Mouse (Mus musculus) neural tube, embryonic 14.5 days (tissue): ENCODE data around the gene Cpped1. TPM values are rescaled to one million over a fixed set of nuclear protein-coding genes. Genes with fewer than 3 reads are reported as not detected.
A peak's percentile ranks its signal among the peaks of the same experiment; 100 is the strongest.

ENCODE experiments used
- ATAC-seq: fragments of 200-750 bp; cut with Nextera tagmentation; 2 replicates; pipeline ENCODE4 v1.8.0; 2017; ENCODE audit warnings: low read depth, mild to moderate bottlenecking, moderate TSS enrichment, moderate library complexity
- H3K27ac ChIP-seq: fragments of 300-500 bp; sonication (generic); 2 replicates; pipeline ENCODE4 v1.5.1; 2014; ENCODE audit warnings: low read depth, mild to moderate bottlenecking, control low read depth, low read length, moderate library complexity, mixed read lengths
- H3K27me3 ChIP-seq: fragments of 300-500 bp; sonication (generic); 2 replicates; pipeline ENCODE4 v1.6.1; 2014; ENCODE audit warnings: low read length; ENCODE audit not compliant: control insufficient read depth, insufficient read depth
- H3K36me3 ChIP-seq: fragments of 300-500 bp; sonication (generic); 2 replicates; pipeline ENCODE4 v1.6.1; 2014; ENCODE audit warnings: low read length, mixed read lengths; ENCODE audit not compliant: control insufficient read depth, insufficient read depth
- H3K4me1 ChIP-seq: fragments of 300-500 bp; sonication (generic); 2 replicates; pipeline ENCODE4 v1.6.1; 2014; ENCODE audit warnings: low read length; ENCODE audit not compliant: control insufficient read depth, insufficient read depth
- H3K4me2 ChIP-seq: fragments of 300-500 bp; sonication (generic); 2 replicates; pipeline ENCODE4 v1.6.1; 2014; ENCODE audit warnings: mild to moderate bottlenecking, low read depth, low read length, control low read depth
- H3K4me3 ChIP-seq: fragments of 300-500 bp; sonication (generic); 2 replicates; pipeline ENCODE4 v1.5.1; 2014; ENCODE audit warnings: low read depth, low read length, control low read depth, mixed read lengths
- H3K9ac ChIP-seq: fragments of 300-500 bp; sonication (generic); replicated peaks from 2 replicates; pipeline ENCODE4 v1.6.1; 2014; ENCODE audit warnings: low read depth, mild to moderate bottlenecking, control low read depth, low read length, mixed read lengths
- H3K9me3 ChIP-seq: fragments of 300-500 bp; sonication (generic); 2 replicates; pipeline ENCODE4 v1.6.1; 2016; ENCODE audit warnings: low read length; ENCODE audit not compliant: control insufficient read depth
- WGBS: fragments of 180-500 bp; shearing (Covaris S2); extraction: QIAGEN DNeasy Blood & Tissue Kit; methylation state at CpG from one replicate; pipeline ENCODE4 v1.1.7; 2014; 5-methylcytosine and 5-hydroxymethylcytosine counted together
- polyA plus RNA-seq: library from polyadenylated mRNA; unstranded; fragments of >200 nt; fragmentation: Nextera tagmentation; extraction: Ambion mirVana; gene quantifications from 2 replicates; pipeline ENCODE4 v1.2.1, GENCODE M21; 2014

The Cpped1 gene
- polyA plus RNA-seq, 1 experiment from 2014 or later: 18.9 TPM

GRCm38 (mm10) chr16:11868486-11868885 is 40.8 kb downstream of the Cpped1 start:
- no peak overlapping the region for H3K27ac ChIP-seq
- H3K4me2 ChIP-seq: no peak overlapping the region
- no peak overlapping the region for H3K4me3 ChIP-seq
- no peaks in the 10 kb centered on the region for H3K9me3 ChIP-seq
- H3K4me1 ChIP-seq: no peaks in the 10 kb centered on the region
- no peaks in the 10 kb centered on the region for H3K36me3 ChIP-seq
- ATAC-seq: no peak
- H3K9ac ChIP-seq: no peak overlapping the region
- 85% methylated on average over 3 of the region's 3 CpGs for WGBS
- no peaks in the 10 kb centered on the region for H3K27me3 ChIP-seq

- H3K36me3 ChIP-seq: no peaks in the 10 kb centered on the region
- H3K9me3 ChIP-seq: no peaks in the 10 kb centered on the region
- H3K4me2 ChIP-seq: no peak overlapping the region
- H3K4me3 ChIP-seq: no peak overlapping the region
- peak; percentile 28; the same call in 1 of the 2 replicates for ATAC-seq
- no peaks in the 10 kb centered on the region for H3K4me1 ChIP-seq
- 59% methylated on average over 8 of the region's 8 CpGs for WGBS
- no peaks in the 10 kb centered on the region for H3K27me3 ChIP-seq
- no peak overlapping the region for H3K9ac ChIP-seq
- peak overlapping the region; percentile 28; the same call in 1 of the 2 replicates for H3K27ac ChIP-seq
These were observed 56.3 kb downstream of the Cpped1 start for GRCm38 (mm10) chr16:11852716-11853605.

GRCm38 (mm10) chr16:11848990-11849658 is 60.1 kb downstream of the Cpped1 start:
- ATAC-seq: no peak
- Histone ChIP-seq H3K4me2 (no peak overlapping the region), H3K4me3 (no peak overlapping the region), H3K36me3 (no peaks in the 10 kb centered on the region), H3K9me3 (no peaks in the 10 kb centered on the region), H3K9ac (no peak overlapping the region), H3K27ac (no peak overlapping the region), H3K27me3 (no peaks in the 10 kb centered on the region), H3K4me1 (no peaks in the 10 kb centered on the region)
- 87% methylated on average over 5 of the region's 5 CpGs for WGBS

DNA sequence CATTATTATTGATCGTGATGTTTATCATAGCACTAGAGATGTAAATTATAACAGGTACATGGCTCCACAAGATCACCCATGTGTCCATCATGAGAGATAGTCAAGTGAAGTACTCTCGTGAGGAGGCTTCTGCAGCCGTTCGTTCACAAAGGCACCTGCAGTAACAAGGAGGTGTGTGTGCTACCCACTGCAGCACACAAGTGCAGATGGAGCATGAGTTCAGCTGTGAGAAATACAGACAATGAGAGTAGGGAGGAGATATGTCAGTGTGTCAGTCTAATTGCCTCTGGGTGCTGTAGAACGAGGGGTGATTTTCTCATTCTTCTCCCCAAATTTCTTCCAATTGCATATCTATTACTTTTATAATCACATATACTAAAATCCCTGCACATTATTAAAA is 63.9 kb downstream of the Cpped1 start:
- H3K4me3 ChIP-seq: no peak overlapping the region
- H3K36me3 ChIP-seq: no peaks in the 10 kb centered on the region
- 86% methylated on average over 5 of the region's 5 CpGs for WGBS
- H3K9ac ChIP-seq: no peak overlapping the region
- no peak overlapping the region for H3K27ac ChIP-seq
- ATAC-seq: no peak
- no peaks in the 10 kb centered on the region for H3K4me1 ChIP-seq
- no peaks in the 10 kb centered on the region for H3K27me3 ChIP-seq
- no peak overlapping the region for H3K4me2 ChIP-seq
- H3K9me3 ChIP-seq: no peaks in the 10 kb centered on the region

DNA sequence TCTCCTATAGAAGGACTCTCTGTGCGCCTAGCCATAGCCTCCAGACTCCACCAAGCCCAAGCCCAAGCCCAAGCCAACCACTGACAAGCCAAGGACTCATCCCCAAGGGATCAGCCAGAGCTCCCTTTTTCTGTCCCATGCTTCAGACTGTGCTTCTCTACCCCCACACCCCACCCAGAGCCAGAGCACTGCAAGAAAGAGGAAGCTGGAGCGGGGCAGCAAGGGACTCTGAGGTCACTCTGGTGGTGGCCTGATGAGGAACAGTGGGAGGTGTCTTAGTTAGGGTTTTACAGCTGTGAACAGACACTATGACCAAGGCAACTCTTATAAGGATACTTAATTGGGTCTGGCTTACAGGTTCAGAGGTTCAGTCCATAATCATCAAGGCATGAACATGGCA is 65.8 kb downstream of the Cpped1 start:
- H3K9ac ChIP-seq: no peak overlapping the region
- H3K4me1 ChIP-seq: no peaks in the 10 kb centered on the region
- H3K27ac ChIP-seq: no peak overlapping the region
- no peak for ATAC-seq
- no peak overlapping the region for H3K4me3 ChIP-seq
- H3K27me3 ChIP-seq: no peaks in the 10 kb centered on the region
- no peaks in the 10 kb centered on the region for H3K36me3 ChIP-seq
- no peaks in the 10 kb centered on the region for H3K9me3 ChIP-seq
- 95% methylated on average over 2 of the region's 2 CpGs for WGBS
- H3K4me2 ChIP-seq: no peak overlapping the region

DNA sequence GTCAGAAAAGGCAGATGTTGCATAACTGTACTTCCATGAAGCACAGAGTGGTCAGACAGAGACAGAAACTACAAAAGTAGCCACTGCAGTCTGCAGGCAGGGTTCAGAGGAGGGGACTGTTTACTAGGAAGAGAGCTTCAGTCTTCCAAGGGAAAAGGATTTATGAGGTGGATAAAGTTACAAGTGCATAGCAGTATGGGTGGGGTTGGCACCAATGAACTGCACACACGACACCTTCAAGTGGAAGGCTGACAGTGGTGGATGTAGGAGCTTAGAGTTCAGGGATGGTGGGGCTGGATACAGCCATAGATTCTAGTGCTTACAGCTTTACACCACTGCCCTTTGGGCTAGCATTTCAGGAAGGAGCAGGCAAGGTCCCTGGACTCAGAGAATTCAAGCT is 75.8 kb downstream of the Cpped1 start:
- H3K27ac ChIP-seq: no peak overlapping the region
- ATAC-seq: no peak
- no peaks in the 10 kb centered on the region for H3K9me3 ChIP-seq
- no peaks in the 10 kb centered on the region for H3K4me1 ChIP-seq
- H3K9ac ChIP-seq: no peak overlapping the region
- H3K4me3 ChIP-seq: no peak overlapping the region
- 78% methylated on average over 1 of the region's 1 CpGs for WGBS
- no peaks in the 10 kb centered on the region for H3K36me3 ChIP-seq
- no peaks in the 10 kb centered on the region for H3K27me3 ChIP-seq
- no peak overlapping the region for H3K4me2 ChIP-seq

- no peaks in the 10 kb centered on the region for H3K36me3 ChIP-seq
- no peaks in the 10 kb centered on the region for H3K27me3 ChIP-seq
- no peak for ATAC-seq
- no peak overlapping the region for H3K4me3 ChIP-seq
- H3K27ac ChIP-seq: no peak overlapping the region
- 95% methylated on average over 1 of the region's 1 CpGs for WGBS
- 0 out of 2 replicates have a peak, but pooled peaks cover 3% of the 10 kb centered on the region for H3K4me1 ChIP-seq
- no peak overlapping the region for H3K4me2 ChIP-seq
- H3K9me3 ChIP-seq: no peaks in the 10 kb centered on the region
- no peak overlapping the region for H3K9ac ChIP-seq
These were observed 80.4 kb downstream of the Cpped1 start for GRCm38 (mm10) chr16:11828816-11829215.

GRCm38 (mm10) chr16:11824833-11825232 is 84.4 kb downstream of the Cpped1 start:
- Histone ChIP-seq H3K9me3 (no peaks in the 10 kb centered on the region), H3K9ac (no peak overlapping the region), H3K4me1 (0 out of 2 replicates have a peak, but pooled peaks cover 3% of the 10 kb centered on the region), H3K4me2 (no peak overlapping the region), H3K27me3 (no peaks in the 10 kb centered on the region), H3K27ac (no peak overlapping the region), H3K4me3 (no peak overlapping the region), H3K36me3 (no peaks in the 10 kb centered on the region)
- WGBS: 75% methylated on average over 7 of the region's 7 CpGs
- ATAC-seq: no peak

- H3K4me2 ChIP-seq: no peak overlapping the region
- H3K27me3 ChIP-seq: no peaks in the 10 kb centered on the region
- H3K9ac ChIP-seq: no peak overlapping the region
- no peak overlapping the region for H3K4me3 ChIP-seq
- no peak overlapping the region for H3K27ac ChIP-seq
- WGBS: 83% methylated on average over 8 of the region's 8 CpGs
- ATAC-seq: no peak
- 0 out of 2 replicates have a peak, but pooled peaks cover 3% of the 10 kb centered on the region for H3K4me1 ChIP-seq
- H3K9me3 ChIP-seq: no peaks in the 10 kb centered on the region
- H3K36me3 ChIP-seq: no peaks in the 10 kb centered on the region
These were observed 84.9 kb downstream of the Cpped1 start for GRCm38 (mm10) chr16:11824385-11824784.
